Mouse (Mus musculus): Measurements from ENCODE around the gene Gm28038. TPM values are rescaled to one million over a fixed set of nuclear protein-coding genes. Genes with fewer than 3 reads are reported as not detected.

Gene Gm28038
- polyA plus RNA-seq, 1 experiment from 2014 or later, result not detected

DNA sequence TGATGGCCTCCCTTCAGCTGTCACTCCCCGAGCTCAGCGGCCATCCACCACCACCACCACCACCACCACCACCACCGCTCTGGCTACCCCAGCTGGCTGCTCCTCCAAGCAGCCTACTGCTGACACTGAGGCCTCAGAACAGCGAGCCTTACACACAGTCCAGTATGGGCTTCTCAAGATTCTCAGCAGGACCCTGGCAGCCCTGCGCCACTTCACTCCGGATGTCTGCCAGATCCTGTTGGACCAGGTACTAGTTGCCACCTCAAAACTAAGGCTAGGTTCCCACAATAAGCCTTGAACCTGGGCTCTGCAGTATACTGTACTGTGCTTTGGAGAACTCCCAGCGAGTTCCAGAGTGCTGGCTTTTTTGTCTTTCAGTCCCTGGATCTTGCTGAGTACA, 61.7 kb downstream of the Gm28038 start:
- H3K36me3 ChIP-seq (ENCODE audit: poor library complexity, severe bottlenecking), result peaks cover 98% of the 10 kb centered on the region
- H3K4me2 ChIP-seq, result no peak overlapping the region
- no peak overlapping the region for H3K27ac ChIP-seq
- no peaks in the 10 kb centered on the region for H3K9me3 ChIP-seq (replicated peaks)
- no peaks in the 10 kb centered on the region for H3K4me1 ChIP-seq
- no peak for ATAC-seq
- WGBS, result 89% methylated on average over 7 of the region's 7 CpGs
- no peak overlapping the region for H3K9ac ChIP-seq
- no peaks in the 10 kb centered on the region for H3K27me3 ChIP-seq
- no peak overlapping the region for H3K4me3 ChIP-seq

DNA sequence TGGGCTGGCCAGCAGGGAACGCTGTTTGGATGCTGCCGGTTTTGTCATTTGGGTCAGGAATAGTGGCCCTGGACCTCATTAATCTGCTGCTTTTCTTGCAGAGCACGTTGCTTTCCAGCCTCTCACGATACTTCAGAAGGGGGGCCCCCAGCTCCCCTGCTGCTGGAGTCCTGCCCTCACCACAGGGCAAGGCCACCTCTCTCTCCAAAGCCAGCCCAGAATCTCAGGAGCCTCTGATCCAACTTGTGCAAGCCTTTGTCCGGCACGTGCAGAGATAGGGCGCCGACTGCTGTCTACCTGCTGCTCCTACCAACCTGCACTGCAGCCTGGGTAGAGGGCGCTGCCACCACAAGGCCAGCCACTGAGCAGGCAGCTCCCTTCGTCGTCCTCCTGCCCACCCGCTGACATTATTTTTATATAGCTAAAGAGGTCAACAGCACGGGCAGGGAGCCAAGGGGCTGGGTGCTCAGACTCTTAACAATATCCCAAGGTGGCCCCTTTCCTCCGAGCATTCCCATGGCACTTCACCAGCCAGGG, 62.8 kb downstream of the Gm28038 start:
- no peaks in the 10 kb centered on the region for H3K27me3 ChIP-seq
- H3K9me3 ChIP-seq (replicated peaks), result no peaks in the 10 kb centered on the region
- H3K27ac ChIP-seq, result no peak overlapping the region
- H3K4me3 ChIP-seq, result no peak overlapping the region
- no peak overlapping the region for H3K9ac ChIP-seq
- WGBS, result 65% methylated on average over 14 of the region's 14 CpGs
- H3K4me2 ChIP-seq, result no peak overlapping the region
- no peaks in the 10 kb centered on the region for H3K4me1 ChIP-seq
- H3K36me3 ChIP-seq (ENCODE audit: poor library complexity, severe bottlenecking), result peaks cover 100% of the 10 kb centered on the region
- no peak for ATAC-seq

DNA sequence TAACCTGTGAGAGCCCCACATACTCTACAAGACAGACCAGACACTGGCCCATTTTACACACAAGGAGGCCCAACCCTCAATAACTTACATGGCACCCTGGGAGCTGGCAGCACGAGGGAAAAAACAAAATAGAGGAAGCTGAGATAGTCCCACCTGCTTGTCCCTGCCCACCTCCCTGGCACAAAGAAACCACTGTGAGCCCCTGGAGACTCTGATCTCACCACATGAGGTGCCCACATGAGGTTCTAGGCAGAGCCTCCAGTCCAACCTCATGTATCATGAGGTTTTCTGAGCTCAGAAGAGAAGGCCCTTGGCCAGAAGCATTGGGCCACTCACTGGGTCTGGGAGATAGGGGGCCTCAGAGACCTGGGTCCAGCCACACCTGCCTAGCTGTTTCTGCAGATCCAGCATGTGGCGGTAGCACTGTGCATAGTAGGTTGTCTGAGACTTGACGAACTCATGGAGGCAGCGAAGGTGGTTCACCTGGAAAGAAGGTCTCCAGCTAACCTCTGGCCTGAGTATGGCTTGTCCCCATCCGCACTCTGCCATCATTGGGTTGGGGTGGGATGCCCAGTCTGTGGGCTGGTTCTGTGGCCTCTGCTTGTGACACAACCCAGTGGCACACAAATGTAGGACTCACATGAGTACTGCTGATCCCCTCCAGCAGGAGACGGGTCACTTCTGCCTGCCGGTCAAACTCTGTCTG, 65.3 kb downstream of the Gm28038 start:
- Histone ChIP-seq H3K36me3 (ENCODE audit: poor library complexity, severe bottlenecking) (peaks cover 98% of the 10 kb centered on the region), H3K4me2 (no peak overlapping the region), H3K27me3 (no peaks in the 10 kb centered on the region), H3K9me3 (replicated peaks) (no peaks in the 10 kb centered on the region), H3K27ac (no peak overlapping the region), H3K9ac (no peak overlapping the region), H3K4me1 (no peaks in the 10 kb centered on the region), H3K4me3 (no peak overlapping the region)
- ATAC-seq, result no peak
- 90% methylated on average over 7 of the region's 7 CpGs for WGBS

DNA sequence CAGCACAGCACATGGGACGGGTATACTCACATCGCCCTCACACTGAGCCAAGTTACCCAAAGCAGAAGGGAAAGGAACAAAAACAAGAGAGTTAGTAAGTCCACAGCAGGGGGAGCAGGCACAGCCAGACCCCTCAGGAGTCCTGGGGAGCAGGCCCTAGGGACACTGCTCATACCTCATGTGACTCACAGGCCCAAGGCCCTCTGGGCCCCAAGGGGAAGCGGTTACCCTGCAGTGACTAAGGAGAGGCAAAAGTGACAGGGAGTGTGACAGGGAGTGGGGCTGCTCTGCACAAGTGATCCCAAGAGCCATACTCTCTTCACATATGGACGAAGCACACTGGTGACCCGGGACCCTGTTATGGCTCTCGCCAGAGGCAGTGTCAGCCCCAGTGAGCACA, 68.4 kb downstream of the Gm28038 start:
- H3K4me2 ChIP-seq, result no peak overlapping the region
- H3K9me3 ChIP-seq (replicated peaks), result no peaks in the 10 kb centered on the region
- no peak overlapping the region for H3K9ac ChIP-seq
- H3K4me3 ChIP-seq, result no peak overlapping the region
- WGBS, result 86% methylated on average over 6 of the region's 6 CpGs
- H3K27me3 ChIP-seq, result no peaks in the 10 kb centered on the region
- H3K36me3 ChIP-seq (ENCODE audit: poor library complexity, severe bottlenecking), result peaks cover 86% of the 10 kb centered on the region
- ATAC-seq, result no peak
- no peak overlapping the region for H3K27ac ChIP-seq
- no peaks in the 10 kb centered on the region for H3K4me1 ChIP-seq

Other genes with a start within 250 kb of the Gm28038 start
- gene Wdr34, start 232.2 kb upstream of the Gm28038 start, polyA plus RNA-seq (2015; fragmentation: Nextera tagmentation; extraction: Ambion mirVana), result 50.8 and 57.2 TPM in 2 replicates
- gene Set, start 223.7 kb upstream of the Gm28038 start, polyA plus RNA-seq (2015; fragmentation: Nextera tagmentation; extraction: Ambion mirVana), result 587 and 610 TPM in 2 replicates
- gene Pkn3, start 203.4 kb upstream of the Gm28038 start, polyA plus RNA-seq (2015; fragmentation: Nextera tagmentation; extraction: Ambion mirVana), result 5.7 and 6.7 TPM in 2 replicates
- gene Zdhhc12, start 187.4 kb upstream of the Gm28038 start, polyA plus RNA-seq (2015; fragmentation: Nextera tagmentation; extraction: Ambion mirVana), result 21.0 and 21.2 TPM in 2 replicates
- 10.5 and 10.9 TPM in 2 replicates for gene Zer1, start 156.5 kb upstream of the Gm28038 start, polyA plus RNA-seq (2015; fragmentation: Nextera tagmentation; extraction: Ambion mirVana)
- 12.3 and 14.1 TPM in 2 replicates for gene Tbc1d13, start 147.3 kb upstream of the Gm28038 start, polyA plus RNA-seq (2015; fragmentation: Nextera tagmentation; extraction: Ambion mirVana)
- gene Endog, start 109.5 kb upstream of the Gm28038 start, polyA plus RNA-seq (2015; fragmentation: Nextera tagmentation; extraction: Ambion mirVana), result 9.5 and 10.4 TPM in 2 replicates
- 62.1 and 71.1 TPM in 2 replicates for gene Spout1, start 102.6 kb upstream of the Gm28038 start, polyA plus RNA-seq (2015; fragmentation: Nextera tagmentation; extraction: Ambion mirVana)
- gene Kyat1, start 75.2 kb upstream of the Gm28038 start, polyA plus RNA-seq (2015; fragmentation: Nextera tagmentation; extraction: Ambion mirVana), result 11.6 and 12.4 TPM in 2 replicates
- 57.9 and 58.3 TPM in 2 replicates for gene Lrrc8a, start 43.3 kb upstream of the Gm28038 start, polyA plus RNA-seq (2015; fragmentation: Nextera tagmentation; extraction: Ambion mirVana)
- 0.21 and 0.36 TPM in 2 replicates for gene Gm28035, start 40.5 kb upstream of the Gm28038 start, polyA plus RNA-seq (2015; fragmentation: Nextera tagmentation; extraction: Ambion mirVana)
- gene Phyhd1, start 14.8 kb upstream of the Gm28038 start, polyA plus RNA-seq (2015; fragmentation: Nextera tagmentation; extraction: Ambion mirVana), result 5.3 and 6.8 TPM in 2 replicates
- gene Dolk, start 5.3 kb downstream of the Gm28038 start, polyA plus RNA-seq (2015; fragmentation: Nextera tagmentation; extraction: Ambion mirVana), result 28.0 and 30.6 TPM in 2 replicates
- 24.9 and 32.7 TPM in 2 replicates for gene Nup188, start 5.4 kb downstream of the Gm28038 start, polyA plus RNA-seq (2015; fragmentation: Nextera tagmentation; extraction: Ambion mirVana)
- 100 and 126 TPM in 2 replicates for gene Sh3glb2, start 78.3 kb downstream of the Gm28038 start, polyA plus RNA-seq (2015; fragmentation: Nextera tagmentation; extraction: Ambion mirVana)
- 22.4 and 23.5 TPM in 2 replicates for gene Miga2, start 83.2 kb downstream of the Gm28038 start, polyA plus RNA-seq (2015; fragmentation: Nextera tagmentation; extraction: Ambion mirVana)
- gene Dolpp1, start 111.2 kb downstream of the Gm28038 start, polyA plus RNA-seq (2015; fragmentation: Nextera tagmentation; extraction: Ambion mirVana), result 53.0 and 56.7 TPM in 2 replicates
- 16.3 and 21.0 TPM in 2 replicates for gene Crat, start 134.8 kb downstream of the Gm28038 start, polyA plus RNA-seq (2015; fragmentation: Nextera tagmentation; extraction: Ambion mirVana)
- 126 and 141 TPM in 2 replicates for gene Ptpa, start 135.0 kb downstream of the Gm28038 start, polyA plus RNA-seq (2015; fragmentation: Nextera tagmentation; extraction: Ambion mirVana)
- 1.7 and 2.6 TPM in 2 replicates for gene Ier5l, start 193.2 kb downstream of the Gm28038 start, polyA plus RNA-seq (2015; fragmentation: Nextera tagmentation; extraction: Ambion mirVana)

All from forebrain, embryonic 13.5 days (tissue).